Mouse (Mus musculus): ENCODE results near the gene Smim11. TPM values are rescaled to one million over a fixed set of nuclear protein-coding genes. Genes with fewer than 3 reads are reported as not detected.

Gene Smim11
- polyA plus RNA-seq, 1 experiment from 2014 or later: 122 TPM

GRCm38 (mm10) chr16:92295328-92295727, 5.8 kb upstream of the Smim11 start:
- Histone ChIP-seq H3K9me3 (ENCODE audit: control insufficient read depth, low read length) (no peaks in the 10 kb centered on the region), H3K4me2 (replicated peaks; ENCODE audit: low read depth) (no peak overlapping the region), H3K4me1 (replicated peaks; ENCODE audit: control insufficient read depth, insufficient read depth) (no peaks in the 10 kb centered on the region), H3K27me3 (ENCODE audit: control insufficient read depth, insufficient read depth, low read length) (no peaks in the 10 kb centered on the region), H3K9ac (ENCODE audit: low read length) (peak overlapping the region; percentile 27; the same call in 1 of the 2 replicates), H3K4me3 (ENCODE audit: low read depth, low read length) (no peak overlapping the region), H3K27ac (replicated peaks) (no peak overlapping the region), H3K36me3 (ENCODE audit: control insufficient read depth, insufficient read depth, low read length) (no peaks in the 10 kb centered on the region)
- TF ChIP-seq EP300 (optimal IDR thresholded peaks at IDR 0.05) (no peak), CTCF (IDR thresholded peaks at IDR 0.05; ENCODE audit: low read depth) (no peak)
- WGBS: 51% methylated on average over 2 of the region's 2 CpGs
- ATAC-seq (ENCODE audit: low FRiP score, low TSS enrichment) (no peak), DNase-seq (ENCODE audit: low spot score) (no peak)

GRCm38 (mm10) chr16:92301412-92301806, 323 bp downstream of the Smim11 start:
- Histone ChIP-seq H3K9me3 (ENCODE audit: control insufficient read depth, low read length) (no peaks in the 10 kb centered on the region), H3K27me3 (ENCODE audit: control insufficient read depth, insufficient read depth, low read length) (no peaks in the 10 kb centered on the region), H3K4me2 (replicated peaks; ENCODE audit: low read depth) (peak overlapping the region; percentile 83), H3K9ac (ENCODE audit: low read length) (peak overlapping the region; percentile 70), H3K4me1 (replicated peaks; ENCODE audit: control insufficient read depth, insufficient read depth) (peaks cover 2% of the 10 kb centered on the region; the same call in 1 of the 2 replicates), H3K27ac (replicated peaks) (peak overlapping the region; percentile 71), H3K36me3 (ENCODE audit: control insufficient read depth, insufficient read depth, low read length) (0 out of 2 replicates have a peak, but pooled peaks cover 5% of the 10 kb centered on the region), H3K4me3 (ENCODE audit: low read depth, low read length) (peak overlapping the region; percentile 63)
- ATAC-seq (ENCODE audit: low FRiP score, low TSS enrichment): peak; percentile 34
- DNase-seq (ENCODE audit: low spot score): no peak
- TF ChIP-seq EP300 (optimal IDR thresholded peaks at IDR 0.05): no peak
- no peak for TF ChIP-seq CTCF (IDR thresholded peaks at IDR 0.05; ENCODE audit: low read depth)
- 1% methylated on average over 12 of the region's 12 CpGs for WGBS

GRCm38 (mm10) chr16:92301989-92302388, 903 bp downstream of the Smim11 start:
- Histone ChIP-seq H3K4me2 (replicated peaks; ENCODE audit: low read depth) (peak overlapping the region; percentile 83), H3K9ac (ENCODE audit: low read length) (peak overlapping the region; percentile 70), H3K27ac (replicated peaks) (peak overlapping the region; percentile 71; the same call in 1 of the 2 replicates), H3K36me3 (ENCODE audit: control insufficient read depth, insufficient read depth, low read length) (peaks cover 6% of the 10 kb centered on the region; the same call in 1 of the 2 replicates), H3K4me3 (ENCODE audit: low read depth, low read length) (peak overlapping the region; percentile 63), H3K4me1 (replicated peaks; ENCODE audit: control insufficient read depth, insufficient read depth) (peaks cover 2% of the 10 kb centered on the region; the same call in 1 of the 2 replicates), H3K27me3 (ENCODE audit: control insufficient read depth, insufficient read depth, low read length) (no peaks in the 10 kb centered on the region), H3K9me3 (ENCODE audit: control insufficient read depth, low read length) (no peaks in the 10 kb centered on the region)
- 25% methylated on average over 5 of the region's 5 CpGs for WGBS
- TF ChIP-seq EP300 (optimal IDR thresholded peaks at IDR 0.05) (no peak), CTCF (IDR thresholded peaks at IDR 0.05; ENCODE audit: low read depth) (no peak)
- DNase-seq (ENCODE audit: low spot score) (no peak), ATAC-seq (ENCODE audit: low FRiP score, low TSS enrichment) (no peak)

DNA sequence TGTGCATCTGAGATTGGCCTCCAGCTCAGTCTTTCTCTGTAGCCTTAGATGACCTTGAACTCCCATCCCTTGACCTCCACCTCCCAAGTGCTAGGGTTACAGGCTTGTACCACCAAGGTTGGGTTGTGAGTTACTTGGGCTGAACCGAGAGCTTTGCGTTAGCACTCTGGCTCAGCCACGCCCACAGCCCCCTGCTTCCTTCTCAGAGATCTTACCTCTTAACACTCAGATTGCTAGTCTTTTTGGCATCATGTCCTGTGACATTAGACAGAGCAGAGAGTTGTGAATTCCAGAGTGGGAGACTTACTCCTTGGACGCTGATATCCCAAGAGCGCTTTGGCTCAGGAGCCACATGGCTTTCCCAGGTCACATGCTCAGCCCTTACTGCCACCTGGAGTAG, 1.4 kb downstream of the Smim11 start:
- Histone ChIP-seq H3K4me3 (ENCODE audit: low read depth, low read length) (no peak overlapping the region), H3K36me3 (ENCODE audit: control insufficient read depth, insufficient read depth, low read length) (peaks cover 9% of the 10 kb centered on the region; the same call in 1 of the 2 replicates), H3K4me2 (replicated peaks; ENCODE audit: low read depth) (peak overlapping the region; percentile 83), H3K9me3 (ENCODE audit: control insufficient read depth, low read length) (no peaks in the 10 kb centered on the region), H3K4me1 (replicated peaks; ENCODE audit: control insufficient read depth, insufficient read depth) (peaks cover 2% of the 10 kb centered on the region; the same call in 1 of the 2 replicates), H3K27ac (replicated peaks) (peak overlapping the region; percentile 45; the same call in 1 of the 2 replicates), H3K27me3 (ENCODE audit: control insufficient read depth, insufficient read depth, low read length) (no peaks in the 10 kb centered on the region), H3K9ac (ENCODE audit: low read length) (no peak overlapping the region)
- ATAC-seq (ENCODE audit: low FRiP score, low TSS enrichment): 0 out of 2 replicates have a peak, but pooled peaks have one; percentile 16
- DNase-seq (ENCODE audit: low spot score): no peak
- 54% methylated on average over 5 of the region's 5 CpGs for WGBS
- TF ChIP-seq EP300 (optimal IDR thresholded peaks at IDR 0.05) (no peak), CTCF (IDR thresholded peaks at IDR 0.05; ENCODE audit: low read depth) (no peak)

GRCm38 (mm10) chr16:92305519-92305918, 4.4 kb downstream of the Smim11 start:
- H3K36me3 ChIP-seq (ENCODE audit: control insufficient read depth, insufficient read depth, low read length): peaks cover 12% of the 10 kb centered on the region; the same call in 1 of the 2 replicates
- H3K4me1 ChIP-seq (replicated peaks; ENCODE audit: control insufficient read depth, insufficient read depth): peaks cover 2% of the 10 kb centered on the region; the same call in 1 of the 2 replicates
- TF ChIP-seq CTCF (IDR thresholded peaks at IDR 0.05; ENCODE audit: low read depth) (peak; percentile 49), EP300 (optimal IDR thresholded peaks at IDR 0.05) (no peak)
- H3K4me2 ChIP-seq (replicated peaks; ENCODE audit: low read depth): no peak overlapping the region
- DNase-seq (ENCODE audit: low spot score): no peak
- H3K9me3 ChIP-seq (ENCODE audit: control insufficient read depth, low read length): no peaks in the 10 kb centered on the region
- 100% methylated on average over 2 of the region's 2 CpGs for WGBS
- H3K4me3 ChIP-seq (ENCODE audit: low read depth, low read length): no peak overlapping the region
- no peaks in the 10 kb centered on the region for H3K27me3 ChIP-seq (ENCODE audit: control insufficient read depth, insufficient read depth, low read length)
- no peak for ATAC-seq (ENCODE audit: low FRiP score, low TSS enrichment)
- H3K27ac ChIP-seq (replicated peaks): no peak overlapping the region
- H3K9ac ChIP-seq (ENCODE audit: low read length): no peak overlapping the region

- Histone ChIP-seq H3K9ac (ENCODE audit: low read length) (no peak overlapping the region), H3K4me3 (ENCODE audit: low read depth, low read length) (no peak overlapping the region), H3K27me3 (ENCODE audit: control insufficient read depth, insufficient read depth, low read length) (no peaks in the 10 kb centered on the region), H3K4me1 (replicated peaks; ENCODE audit: control insufficient read depth, insufficient read depth) (no peaks in the 10 kb centered on the region), H3K27ac (replicated peaks) (no peak overlapping the region), H3K4me2 (replicated peaks; ENCODE audit: low read depth) (no peak overlapping the region), H3K36me3 (ENCODE audit: control insufficient read depth, insufficient read depth, low read length) (peaks cover 16% of the 10 kb centered on the region), H3K9me3 (ENCODE audit: control insufficient read depth, low read length) (no peaks in the 10 kb centered on the region)
- no peak for ATAC-seq (ENCODE audit: low FRiP score, low TSS enrichment)
- peak; percentile 37 for DNase-seq (ENCODE audit: low spot score)
- peak; percentile 48 for TF ChIP-seq CTCF (IDR thresholded peaks at IDR 0.05; ENCODE audit: low read depth)
- TF ChIP-seq EP300 (optimal IDR thresholded peaks at IDR 0.05): no peak
- WGBS: 53% methylated on average over 3 of the region's 3 CpGs
Observed at GRCm38 (mm10) chr16:92307947-92308346, 6.9 kb downstream of the Smim11 start.

Data from stomach, postnatal 0 days (tissue).